Mouse (Mus musculus): ENCODE data around the gene Vav1. TPM values are rescaled to one million over a fixed set of nuclear protein-coding genes. Genes with fewer than 3 reads are reported as not detected.

Vav1 gene
- polyA plus RNA-seq, 1 experiment from 2014 or later = 2.5 TPM

- 80% methylated on average over 3 of the region's 3 CpGs for WGBS
- Histone ChIP-seq H3K36me3 (ENCODE audit: control insufficient read depth, insufficient read depth, low read length) (no peaks in the 10 kb centered on the region), H3K4me1 (replicated peaks; ENCODE audit: control insufficient read depth, insufficient read depth, low read length) (peaks cover 2% of the 10 kb centered on the region; the same call in 1 of the 2 replicates), H3K9ac (ENCODE audit: low read depth, low read length) (no peak overlapping the region), H3K27ac (ENCODE audit: low read depth, low read length) (no peak overlapping the region), H3K4me2 (replicated peaks; ENCODE audit: low read depth, low read length) (no peak overlapping the region), H3K4me3 (ENCODE audit: low read depth, low read length) (no peak overlapping the region), H3K27me3 (ENCODE audit: control insufficient read depth, insufficient read depth, low read length) (peaks cover 11% of the 10 kb centered on the region), H3K9me3 (ENCODE audit: control insufficient read depth, low read length) (no peaks in the 10 kb centered on the region)
- DNase-seq (ENCODE audit: low spot score) = no peak
- ATAC-seq (ENCODE audit: low FRiP score) = no peak
These were observed 1.5 kb downstream of the Vav1 start for GRCm38 (mm10) chr17:57280411-57280810.

DNA sequence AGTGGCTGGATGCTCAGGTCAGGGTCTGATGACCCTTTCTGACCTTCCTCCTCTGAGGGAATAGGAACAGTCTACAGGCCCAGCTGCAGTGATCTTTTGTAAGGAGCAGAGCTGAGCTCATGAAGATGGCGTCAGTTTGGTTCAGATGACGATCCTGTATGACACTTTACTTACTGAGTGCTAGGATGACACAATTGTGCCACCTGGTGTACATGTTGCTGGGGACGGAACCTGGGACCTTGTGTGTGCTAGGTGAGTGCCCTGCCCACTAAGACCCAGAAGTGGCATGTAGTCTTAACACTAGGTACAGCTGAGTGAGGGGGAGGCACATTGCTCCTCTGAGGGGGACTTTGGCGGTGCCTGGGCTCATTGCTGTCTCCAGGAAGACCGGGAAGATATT is 5.0 kb downstream of the Vav1 start:
- H3K36me3 ChIP-seq (ENCODE audit: control insufficient read depth, insufficient read depth, low read length) = no peaks in the 10 kb centered on the region
- no peaks in the 10 kb centered on the region for H3K27me3 ChIP-seq (ENCODE audit: control insufficient read depth, insufficient read depth, low read length)
- no peak for ATAC-seq (ENCODE audit: low FRiP score)
- 70% methylated on average over 5 of the region's 5 CpGs for WGBS
- DNase-seq (ENCODE audit: low spot score) = no peak
- no peak overlapping the region for H3K4me3 ChIP-seq (ENCODE audit: low read depth, low read length)
- no peaks in the 10 kb centered on the region for H3K9me3 ChIP-seq (ENCODE audit: control insufficient read depth, low read length)
- H3K9ac ChIP-seq (ENCODE audit: low read depth, low read length) = no peak overlapping the region
- no peak overlapping the region for H3K4me2 ChIP-seq (replicated peaks; ENCODE audit: low read depth, low read length)
- H3K27ac ChIP-seq (ENCODE audit: low read depth, low read length) = no peak overlapping the region
- H3K4me1 ChIP-seq (replicated peaks; ENCODE audit: control insufficient read depth, insufficient read depth, low read length) = no peaks in the 10 kb centered on the region

DNA sequence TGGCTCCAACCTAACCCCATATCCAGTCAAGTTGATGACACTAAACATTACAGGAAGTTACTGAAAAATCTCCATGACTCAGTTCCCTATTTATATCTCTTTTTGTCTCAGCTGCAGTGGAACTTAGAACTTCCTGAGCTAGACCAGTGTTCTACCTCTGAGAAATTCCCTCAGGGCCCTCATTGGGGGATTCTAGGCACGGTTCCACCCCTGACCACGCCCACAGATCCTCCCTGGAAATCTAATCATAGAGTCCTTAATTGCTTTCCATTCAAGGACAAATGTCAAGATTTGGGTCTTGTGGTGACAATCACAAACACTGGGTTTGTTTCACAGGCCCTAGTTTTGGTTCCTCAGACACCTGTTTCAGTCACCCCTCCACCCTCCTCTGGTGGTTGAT is 6.2 kb downstream of the Vav1 start:
- H3K9ac ChIP-seq (ENCODE audit: low read depth, low read length) = no peak overlapping the region
- no peak overlapping the region for H3K4me2 ChIP-seq (replicated peaks; ENCODE audit: low read depth, low read length)
- no peak for DNase-seq (ENCODE audit: low spot score)
- H3K27me3 ChIP-seq (ENCODE audit: control insufficient read depth, insufficient read depth, low read length) = no peaks in the 10 kb centered on the region
- H3K4me1 ChIP-seq (replicated peaks; ENCODE audit: control insufficient read depth, insufficient read depth, low read length) = no peaks in the 10 kb centered on the region
- no peak overlapping the region for H3K27ac ChIP-seq (ENCODE audit: low read depth, low read length)
- 58% methylated on average over 2 of the region's 2 CpGs for WGBS
- ATAC-seq (ENCODE audit: low FRiP score) = no peak
- H3K36me3 ChIP-seq (ENCODE audit: control insufficient read depth, insufficient read depth, low read length) = no peaks in the 10 kb centered on the region
- H3K4me3 ChIP-seq (ENCODE audit: low read depth, low read length) = no peak overlapping the region
- H3K9me3 ChIP-seq (ENCODE audit: control insufficient read depth, low read length) = no peaks in the 10 kb centered on the region

- WGBS = 86% methylated on average over 8 of the region's 8 CpGs
- H3K9me3 ChIP-seq (ENCODE audit: control insufficient read depth, low read length) = no peaks in the 10 kb centered on the region
- no peak overlapping the region for H3K4me2 ChIP-seq (replicated peaks; ENCODE audit: low read depth, low read length)
- H3K4me1 ChIP-seq (replicated peaks; ENCODE audit: control insufficient read depth, insufficient read depth, low read length) = no peaks in the 10 kb centered on the region
- no peak overlapping the region for H3K9ac ChIP-seq (ENCODE audit: low read depth, low read length)
- H3K27ac ChIP-seq (ENCODE audit: low read depth, low read length) = no peak overlapping the region
- H3K36me3 ChIP-seq (ENCODE audit: control insufficient read depth, insufficient read depth, low read length) = no peaks in the 10 kb centered on the region
- no peak overlapping the region for H3K4me3 ChIP-seq (ENCODE audit: low read depth, low read length)
- DNase-seq (ENCODE audit: low spot score) (no peak), ATAC-seq (ENCODE audit: low FRiP score) (no peak)
- H3K27me3 ChIP-seq (ENCODE audit: control insufficient read depth, insufficient read depth, low read length) = no peaks in the 10 kb centered on the region
These were observed 7.9 kb downstream of the Vav1 start for GRCm38 (mm10) chr17:57286718-57287355.

- no peak overlapping the region for H3K4me3 ChIP-seq (ENCODE audit: low read depth, low read length)
- H3K9me3 ChIP-seq (ENCODE audit: control insufficient read depth, low read length) = no peaks in the 10 kb centered on the region
- ATAC-seq (ENCODE audit: low FRiP score) (no peak), DNase-seq (ENCODE audit: low spot score) (no peak)
- no peak overlapping the region for H3K9ac ChIP-seq (ENCODE audit: low read depth, low read length)
- no peaks in the 10 kb centered on the region for H3K36me3 ChIP-seq (ENCODE audit: control insufficient read depth, insufficient read depth, low read length)
- H3K4me2 ChIP-seq (replicated peaks; ENCODE audit: low read depth, low read length) = no peak overlapping the region
- H3K27me3 ChIP-seq (ENCODE audit: control insufficient read depth, insufficient read depth, low read length) = no peaks in the 10 kb centered on the region
- H3K27ac ChIP-seq (ENCODE audit: low read depth, low read length) = no peak overlapping the region
- no peaks in the 10 kb centered on the region for H3K4me1 ChIP-seq (replicated peaks; ENCODE audit: control insufficient read depth, insufficient read depth, low read length)
- WGBS = 83% methylated on average over 5 of the region's 5 CpGs
These were observed 10.4 kb downstream of the Vav1 start for GRCm38 (mm10) chr17:57289252-57289651.

GRCm38 (mm10) chr17:57290001-57290670 is 11.2 kb downstream of the Vav1 start:
- ATAC-seq (ENCODE audit: low FRiP score) = no peak
- H3K4me2 ChIP-seq (replicated peaks; ENCODE audit: low read depth, low read length) = no peak overlapping the region
- no peak overlapping the region for H3K4me3 ChIP-seq (ENCODE audit: low read depth, low read length)
- H3K27ac ChIP-seq (ENCODE audit: low read depth, low read length) = no peak overlapping the region
- no peak for DNase-seq (ENCODE audit: low spot score)
- no peaks in the 10 kb centered on the region for H3K4me1 ChIP-seq (replicated peaks; ENCODE audit: control insufficient read depth, insufficient read depth, low read length)
- no peaks in the 10 kb centered on the region for H3K9me3 ChIP-seq (ENCODE audit: control insufficient read depth, low read length)
- H3K9ac ChIP-seq (ENCODE audit: low read depth, low read length) = no peak overlapping the region
- no peaks in the 10 kb centered on the region for H3K36me3 ChIP-seq (ENCODE audit: control insufficient read depth, insufficient read depth, low read length)
- H3K27me3 ChIP-seq (ENCODE audit: control insufficient read depth, insufficient read depth, low read length) = no peaks in the 10 kb centered on the region
- 89% methylated on average over 9 of the region's 9 CpGs for WGBS

DNA sequence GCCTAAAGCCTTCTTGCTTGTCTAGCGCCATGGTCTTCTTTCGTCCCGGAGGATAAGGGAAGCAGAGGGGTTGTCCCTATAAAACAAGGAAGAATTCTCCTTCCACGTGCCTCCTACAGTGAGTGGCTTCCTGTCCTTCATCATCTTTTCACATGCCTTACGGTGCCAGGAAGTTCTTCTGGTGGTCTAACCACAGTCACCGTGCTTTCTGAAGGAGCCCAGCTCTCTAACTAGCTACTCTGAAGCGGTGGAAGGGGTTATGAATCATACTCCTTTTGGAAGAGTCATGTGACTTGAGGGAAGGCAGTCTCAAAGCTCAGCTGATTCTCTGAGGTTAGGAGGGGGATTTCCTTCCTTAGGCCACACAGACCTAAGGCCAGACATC is 11.8 kb downstream of the Vav1 start:
- Histone ChIP-seq H3K36me3 (ENCODE audit: control insufficient read depth, insufficient read depth, low read length) (no peaks in the 10 kb centered on the region), H3K4me1 (replicated peaks; ENCODE audit: control insufficient read depth, insufficient read depth, low read length) (no peaks in the 10 kb centered on the region), H3K27ac (ENCODE audit: low read depth, low read length) (no peak overlapping the region), H3K4me3 (ENCODE audit: low read depth, low read length) (no peak overlapping the region), H3K9ac (ENCODE audit: low read depth, low read length) (no peak overlapping the region), H3K27me3 (ENCODE audit: control insufficient read depth, insufficient read depth, low read length) (no peaks in the 10 kb centered on the region), H3K4me2 (replicated peaks; ENCODE audit: low read depth, low read length) (no peak overlapping the region), H3K9me3 (ENCODE audit: control insufficient read depth, low read length) (no peaks in the 10 kb centered on the region)
- 85% methylated on average over 7 of the region's 7 CpGs for WGBS
- no peak for DNase-seq (ENCODE audit: low spot score)
- no peak for ATAC-seq (ENCODE audit: low FRiP score)

- WGBS = 86% methylated on average over 2 of the region's 2 CpGs
- Histone ChIP-seq H3K27ac (ENCODE audit: low read depth, low read length) (no peak overlapping the region), H3K9ac (ENCODE audit: low read depth, low read length) (no peak overlapping the region), H3K4me3 (ENCODE audit: low read depth, low read length) (no peak overlapping the region), H3K4me1 (replicated peaks; ENCODE audit: control insufficient read depth, insufficient read depth, low read length) (no peaks in the 10 kb centered on the region), H3K36me3 (ENCODE audit: control insufficient read depth, insufficient read depth, low read length) (no peaks in the 10 kb centered on the region), H3K27me3 (ENCODE audit: control insufficient read depth, insufficient read depth, low read length) (no peaks in the 10 kb centered on the region), H3K4me2 (replicated peaks; ENCODE audit: low read depth, low read length) (no peak overlapping the region), H3K9me3 (ENCODE audit: control insufficient read depth, low read length) (no peaks in the 10 kb centered on the region)
- DNase-seq (ENCODE audit: low spot score) (no peak), ATAC-seq (ENCODE audit: low FRiP score) (no peak)
These were observed 13.4 kb downstream of the Vav1 start for GRCm38 (mm10) chr17:57292302-57292701.

DNA sequence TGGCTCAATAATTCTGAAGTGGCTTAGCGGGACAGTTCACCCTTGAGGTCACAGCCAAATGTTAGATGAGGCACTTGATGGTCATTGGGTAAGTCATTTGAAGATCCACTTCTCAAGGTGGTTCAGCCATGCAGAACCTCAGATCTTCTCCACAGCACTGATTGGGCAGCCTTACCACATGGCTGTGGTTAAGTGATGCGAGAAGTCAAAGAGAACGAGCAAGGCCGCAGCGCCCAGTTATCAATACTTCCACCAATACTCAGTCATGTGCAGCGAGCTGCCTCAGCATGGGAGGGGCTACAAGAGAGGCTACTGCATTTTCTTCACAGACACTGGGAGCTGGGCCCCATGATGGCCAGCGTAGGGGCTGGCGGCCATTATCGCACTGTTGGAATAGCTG is 14.1 kb downstream of the Vav1 start:
- H3K4me3 ChIP-seq (ENCODE audit: low read depth, low read length) = no peak overlapping the region
- no peaks in the 10 kb centered on the region for H3K4me1 ChIP-seq (replicated peaks; ENCODE audit: control insufficient read depth, insufficient read depth, low read length)
- H3K36me3 ChIP-seq (ENCODE audit: control insufficient read depth, insufficient read depth, low read length) = no peaks in the 10 kb centered on the region
- WGBS = 94% methylated on average over 9 of the region's 9 CpGs
- H3K27me3 ChIP-seq (ENCODE audit: control insufficient read depth, insufficient read depth, low read length) = no peaks in the 10 kb centered on the region
- H3K9ac ChIP-seq (ENCODE audit: low read depth, low read length) = no peak overlapping the region
- DNase-seq (ENCODE audit: low spot score) (no peak), ATAC-seq (ENCODE audit: low FRiP score) (no peak)
- no peak overlapping the region for H3K27ac ChIP-seq (ENCODE audit: low read depth, low read length)
- H3K4me2 ChIP-seq (replicated peaks; ENCODE audit: low read depth, low read length) = no peak overlapping the region
- H3K9me3 ChIP-seq (ENCODE audit: control insufficient read depth, low read length) = no peaks in the 10 kb centered on the region
